Mouse (Mus musculus): Measurements from ENCODE around the gene Ndrg2. TPM values are rescaled to one million over a fixed set of nuclear protein-coding genes. Genes with fewer than 3 reads are reported as not detected.
"Not testable (repeated sequence)": the region's sequence is repeated elsewhere in the genome, so short reads cannot be mapped to it uniquely, and the experiment has no call there.

Gene Ndrg2
- polyA plus RNA-seq, 1 experiment, result 115 TPM

GRCm38 (mm10) chr14:51929309-51929943, 15.5 kb upstream of the Ndrg2 start:
- peak; percentile 70 for DNase-seq (ENCODE audit: low read depth)
- TF ChIP-seq CTCF (IDR thresholded peaks at IDR 0.05; ENCODE audit: borderline replicate concordance, extremely low read depth, insufficient read depth, insufficient read length), result no peak
- TF ChIP-seq POLR2A (IDR thresholded peaks at IDR 0.05; ENCODE audit: borderline replicate concordance, extremely low read depth, insufficient read depth, insufficient read length, poor library complexity, severe bottlenecking), result no peak

- not testable (repeated sequence) for DNase-seq (ENCODE audit: low read depth)
These were observed 13.0 kb upstream of the Ndrg2 start for GRCm38 (mm10) chr14:51926930-51927329.

- no peak for DNase-seq (ENCODE audit: low read depth)
- TF ChIP-seq POLR2A (IDR thresholded peaks at IDR 0.05; ENCODE audit: borderline replicate concordance, extremely low read depth, insufficient read depth, insufficient read length, poor library complexity, severe bottlenecking), result no peak
- TF ChIP-seq CTCF (IDR thresholded peaks at IDR 0.05; ENCODE audit: borderline replicate concordance, extremely low read depth, insufficient read depth, insufficient read length), result no peak
These were observed 9.5 kb upstream of the Ndrg2 start for GRCm38 (mm10) chr14:51923492-51923891.

DNA sequence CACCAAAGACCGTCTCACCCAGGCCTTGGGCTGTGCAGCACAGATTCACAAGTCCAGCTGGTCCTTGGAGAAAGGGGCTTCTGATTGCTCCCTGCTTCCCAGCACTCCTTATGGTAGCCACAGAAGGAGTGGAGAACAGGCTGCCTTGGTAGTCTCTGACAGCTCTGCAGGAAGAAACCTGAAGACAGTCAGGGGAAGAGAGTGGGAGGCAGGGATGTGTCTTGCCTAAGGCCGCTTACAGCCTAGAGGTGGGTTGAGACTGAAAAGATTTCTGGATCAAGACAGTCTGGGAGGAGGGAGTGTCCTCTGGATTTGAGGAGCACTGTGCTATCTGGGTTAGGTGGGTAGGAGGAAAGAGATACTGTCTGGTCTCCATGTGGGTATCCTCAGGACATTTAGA, 9.0 kb upstream of the Ndrg2 start:
- no peak for TF ChIP-seq POLR2A (IDR thresholded peaks at IDR 0.05; ENCODE audit: borderline replicate concordance, extremely low read depth, insufficient read depth, insufficient read length, poor library complexity, severe bottlenecking)
- TF ChIP-seq CTCF (IDR thresholded peaks at IDR 0.05; ENCODE audit: borderline replicate concordance, extremely low read depth, insufficient read depth, insufficient read length), result no peak

DNA sequence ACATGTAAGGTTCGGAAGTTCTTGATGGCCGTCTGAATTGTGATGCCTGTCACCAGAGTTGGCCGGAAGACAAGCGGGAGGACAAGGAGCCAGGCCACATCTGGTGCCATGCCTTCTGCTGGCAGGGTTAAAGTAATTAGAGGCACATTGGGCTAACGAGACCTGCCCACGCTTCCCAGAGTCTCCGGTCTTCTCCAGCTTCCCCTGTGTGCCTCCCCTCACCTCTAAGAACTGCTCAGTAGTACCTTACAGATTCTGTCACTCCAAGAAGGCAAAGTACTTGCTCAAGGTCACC, 8.6 kb upstream of the Ndrg2 start, which contains the start of gene Rnase13:
Rnase13 (minus strand) TSS at position 203 of the 295 bp plus-strand sequence.
- no peak for TF ChIP-seq POLR2A (IDR thresholded peaks at IDR 0.05; ENCODE audit: borderline replicate concordance, extremely low read depth, insufficient read depth, insufficient read length, poor library complexity, severe bottlenecking)
- no peak for TF ChIP-seq CTCF (IDR thresholded peaks at IDR 0.05; ENCODE audit: borderline replicate concordance, extremely low read depth, insufficient read depth, insufficient read length)
- DNase-seq (ENCODE audit: low read depth), result no peak

More for the DNA sequence above, 9.0 kb upstream of the Ndrg2 start:
- no peak for DNase-seq (ENCODE audit: low read depth)

DNA sequence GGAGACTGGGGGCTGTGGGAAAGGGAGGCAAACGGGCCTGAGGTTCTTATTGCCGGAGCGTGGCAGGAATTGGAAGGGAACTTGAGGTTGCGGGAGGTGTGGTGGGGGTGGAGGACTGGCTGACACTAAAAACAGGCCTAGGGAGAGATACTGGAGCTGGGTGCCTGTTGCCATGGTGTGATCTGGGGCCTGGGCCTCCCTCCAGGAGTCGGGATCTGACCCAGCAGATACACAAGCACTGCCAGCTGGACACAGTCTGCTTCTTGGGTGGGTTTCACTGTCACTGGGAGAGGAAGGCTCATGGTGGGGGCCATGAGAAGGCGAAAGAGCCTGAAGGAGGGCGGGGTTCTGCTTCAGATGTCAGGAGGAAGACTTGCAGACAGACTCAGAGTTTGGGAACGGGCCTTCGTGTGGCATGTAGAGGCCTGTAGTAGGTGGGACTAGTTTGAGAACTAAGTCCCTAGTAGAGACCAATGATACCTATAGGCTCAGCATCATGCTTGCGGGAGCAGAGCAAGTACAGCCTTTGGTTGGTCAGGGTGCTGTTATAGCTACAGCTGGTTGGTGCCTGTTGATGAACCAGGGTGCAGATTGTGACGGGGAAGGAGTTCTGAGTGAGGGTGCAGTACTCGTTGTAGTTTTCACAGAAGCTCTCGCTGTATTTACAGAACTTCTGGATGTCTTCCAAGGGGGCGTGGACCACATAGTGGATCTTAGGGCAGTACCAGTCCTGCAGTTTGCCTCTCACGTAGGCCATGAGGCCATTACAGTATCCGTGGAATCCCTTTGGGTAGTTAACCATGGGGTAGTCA, 8.0 kb upstream of the Ndrg2 start:
- peak; percentile 60 for DNase-seq (ENCODE audit: low read depth)
- TF ChIP-seq POLR2A (IDR thresholded peaks at IDR 0.05; ENCODE audit: borderline replicate concordance, extremely low read depth, insufficient read depth, insufficient read length, poor library complexity, severe bottlenecking), result no peak
- TF ChIP-seq CTCF (IDR thresholded peaks at IDR 0.05; ENCODE audit: borderline replicate concordance, extremely low read depth, insufficient read depth, insufficient read length), result no peak

DNA sequence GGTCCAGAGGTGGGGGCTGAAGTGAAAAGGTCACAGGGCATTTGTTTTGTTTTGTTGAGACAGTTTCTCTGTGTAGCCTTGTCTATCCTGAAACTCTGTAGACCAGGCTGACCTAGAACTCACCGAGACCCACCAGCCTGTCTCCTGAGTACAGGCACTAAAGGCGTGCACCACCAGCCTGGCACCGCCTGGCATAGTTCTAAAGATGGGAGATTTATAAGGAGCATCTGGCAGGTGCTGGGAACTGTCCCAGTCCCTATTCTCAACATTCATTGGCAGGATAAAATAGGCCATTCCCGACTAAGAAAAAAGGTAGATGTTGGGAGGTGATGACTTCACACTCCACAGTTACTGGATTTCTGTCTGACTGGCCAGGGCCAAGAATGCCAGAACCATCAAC, 5.0 kb upstream of the Ndrg2 start:
- TF ChIP-seq POLR2A (IDR thresholded peaks at IDR 0.05; ENCODE audit: borderline replicate concordance, extremely low read depth, insufficient read depth, insufficient read length, poor library complexity, severe bottlenecking) (no peak), CTCF (IDR thresholded peaks at IDR 0.05; ENCODE audit: borderline replicate concordance, extremely low read depth, insufficient read depth, insufficient read length) (no peak)

GRCm38 (mm10) chr14:51918125-51918524, 4.2 kb upstream of the Ndrg2 start, which contains the start of gene Tppp2:
Gene Tppp2 (plus strand): TSS chr14:51918425.
- TF ChIP-seq POLR2A (IDR thresholded peaks at IDR 0.05; ENCODE audit: borderline replicate concordance, extremely low read depth, insufficient read depth, insufficient read length, poor library complexity, severe bottlenecking) (no peak), CTCF (IDR thresholded peaks at IDR 0.05; ENCODE audit: borderline replicate concordance, extremely low read depth, insufficient read depth, insufficient read length) (no peak)

More for the DNA sequence above, 5.0 kb upstream of the Ndrg2 start:
- no peak for DNase-seq (ENCODE audit: low read depth)

DNA sequence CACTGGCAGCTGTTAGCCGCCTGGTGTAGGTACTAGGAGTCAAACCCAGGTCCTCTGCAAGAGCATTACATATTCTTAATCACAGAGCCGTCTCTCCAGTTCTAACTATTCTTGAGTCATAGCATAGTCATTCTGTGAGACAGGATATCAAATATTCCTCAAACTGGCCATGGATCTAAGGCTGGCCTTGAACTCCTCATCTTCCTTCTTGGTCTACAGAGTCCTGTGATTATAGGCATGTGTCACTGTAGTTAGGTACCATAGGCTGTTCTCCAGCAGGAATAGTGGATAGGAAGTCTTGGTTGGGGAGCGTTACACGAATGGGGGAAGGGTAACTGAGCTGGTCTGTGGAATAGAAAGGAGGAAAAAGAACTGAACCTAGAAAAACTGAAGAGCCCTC, 2.6 kb upstream of the Ndrg2 start:
- TF ChIP-seq CTCF (IDR thresholded peaks at IDR 0.05; ENCODE audit: borderline replicate concordance, extremely low read depth, insufficient read depth, insufficient read length) (no peak), POLR2A (IDR thresholded peaks at IDR 0.05; ENCODE audit: borderline replicate concordance, extremely low read depth, insufficient read depth, insufficient read length, poor library complexity, severe bottlenecking) (no peak)
- no peak for DNase-seq (ENCODE audit: low read depth)

More at GRCm38 (mm10) chr14:51918125-51918524, 4.2 kb upstream of the Ndrg2 start, which contains the start of gene Tppp2:
- DNase-seq (ENCODE audit: low read depth), result no peak

DNA sequence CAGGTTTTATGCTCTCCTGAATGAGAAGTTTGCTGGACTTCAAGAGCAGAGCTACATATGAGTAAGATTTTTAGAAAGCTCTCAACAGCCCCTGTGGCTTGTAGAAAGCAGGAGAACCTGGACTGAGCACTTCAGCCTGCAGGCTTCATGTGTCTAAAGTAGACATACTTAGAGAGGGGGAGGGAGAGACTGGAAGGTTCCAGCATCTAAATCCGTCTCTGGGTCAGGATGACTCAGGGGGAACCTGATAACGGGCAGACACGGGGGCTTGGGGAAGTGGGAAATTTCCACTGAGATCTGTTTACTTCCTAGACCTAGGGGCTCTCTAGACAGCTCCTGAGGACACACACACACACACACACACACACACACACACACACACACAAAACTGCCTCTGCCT, 1.1 kb upstream of the Ndrg2 start:
- no peak for DNase-seq (ENCODE audit: low read depth)
- TF ChIP-seq POLR2A (IDR thresholded peaks at IDR 0.05; ENCODE audit: borderline replicate concordance, extremely low read depth, insufficient read depth, insufficient read length, poor library complexity, severe bottlenecking) (no peak), CTCF (IDR thresholded peaks at IDR 0.05; ENCODE audit: borderline replicate concordance, extremely low read depth, insufficient read depth, insufficient read length) (no peak)

DNA sequence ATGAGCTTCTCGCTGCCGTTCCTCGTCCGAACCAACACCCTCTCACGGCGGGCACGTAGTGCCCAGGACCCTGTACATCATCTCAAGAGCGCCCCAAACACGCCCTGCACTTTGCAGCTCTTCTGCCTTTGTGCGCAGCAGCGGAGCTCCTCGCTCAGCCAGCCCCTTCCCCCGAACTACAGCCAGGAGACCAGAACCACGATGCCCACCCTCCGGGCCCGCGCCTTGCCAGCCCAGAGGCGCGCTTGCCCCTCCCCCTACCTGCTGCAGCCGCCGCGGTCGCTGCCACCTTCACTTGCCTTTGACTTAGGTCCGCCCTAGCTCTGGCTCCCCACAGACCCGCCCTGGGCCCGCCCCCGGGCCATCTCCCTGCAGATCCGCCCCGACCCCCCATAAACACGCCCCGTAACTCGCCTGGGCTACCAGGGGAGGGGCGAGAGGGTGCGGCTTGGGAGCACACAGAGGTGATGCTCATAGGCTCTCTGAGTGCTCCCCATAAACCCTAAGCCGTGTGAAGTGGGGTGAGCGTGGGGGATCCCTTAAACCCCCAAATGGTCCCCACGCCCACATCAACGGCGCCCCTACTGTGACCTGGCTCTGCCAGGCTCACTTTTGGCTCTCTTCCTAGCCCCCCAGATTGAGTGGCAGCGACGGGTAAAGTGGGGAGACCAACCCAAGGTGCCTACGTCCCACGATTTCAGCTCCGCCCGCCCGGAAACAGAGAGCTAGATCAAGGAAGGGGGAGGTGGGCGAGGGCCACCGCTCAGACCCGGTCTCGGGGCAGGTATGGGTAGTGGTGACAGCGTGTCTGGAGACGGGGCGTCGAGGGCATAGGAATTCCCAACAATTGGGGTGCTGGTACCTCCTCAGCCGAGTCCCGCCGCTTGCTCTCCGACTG, 647 bp downstream of the Ndrg2 start:
- DNase-seq (ENCODE audit: low read depth), result peak; percentile 87
- TF ChIP-seq CTCF (IDR thresholded peaks at IDR 0.05; ENCODE audit: borderline replicate concordance, extremely low read depth, insufficient read depth, insufficient read length), result no peak
- 0 out of 2 replicates have a peak, but pooled peaks have one; percentile 24 for TF ChIP-seq POLR2A (IDR thresholded peaks at IDR 0.05; ENCODE audit: borderline replicate concordance, extremely low read depth, insufficient read depth, insufficient read length, poor library complexity, severe bottlenecking)
